Mouse (Mus musculus): ENCODE data around the gene Proser3. TPM values are rescaled to one million over a fixed set of nuclear protein-coding genes. Genes with fewer than 3 reads are reported as not detected.

Proser3 gene
- polyA plus RNA-seq (2017; shearing (Covaris generic)) = 10.8 TPM

DNA sequence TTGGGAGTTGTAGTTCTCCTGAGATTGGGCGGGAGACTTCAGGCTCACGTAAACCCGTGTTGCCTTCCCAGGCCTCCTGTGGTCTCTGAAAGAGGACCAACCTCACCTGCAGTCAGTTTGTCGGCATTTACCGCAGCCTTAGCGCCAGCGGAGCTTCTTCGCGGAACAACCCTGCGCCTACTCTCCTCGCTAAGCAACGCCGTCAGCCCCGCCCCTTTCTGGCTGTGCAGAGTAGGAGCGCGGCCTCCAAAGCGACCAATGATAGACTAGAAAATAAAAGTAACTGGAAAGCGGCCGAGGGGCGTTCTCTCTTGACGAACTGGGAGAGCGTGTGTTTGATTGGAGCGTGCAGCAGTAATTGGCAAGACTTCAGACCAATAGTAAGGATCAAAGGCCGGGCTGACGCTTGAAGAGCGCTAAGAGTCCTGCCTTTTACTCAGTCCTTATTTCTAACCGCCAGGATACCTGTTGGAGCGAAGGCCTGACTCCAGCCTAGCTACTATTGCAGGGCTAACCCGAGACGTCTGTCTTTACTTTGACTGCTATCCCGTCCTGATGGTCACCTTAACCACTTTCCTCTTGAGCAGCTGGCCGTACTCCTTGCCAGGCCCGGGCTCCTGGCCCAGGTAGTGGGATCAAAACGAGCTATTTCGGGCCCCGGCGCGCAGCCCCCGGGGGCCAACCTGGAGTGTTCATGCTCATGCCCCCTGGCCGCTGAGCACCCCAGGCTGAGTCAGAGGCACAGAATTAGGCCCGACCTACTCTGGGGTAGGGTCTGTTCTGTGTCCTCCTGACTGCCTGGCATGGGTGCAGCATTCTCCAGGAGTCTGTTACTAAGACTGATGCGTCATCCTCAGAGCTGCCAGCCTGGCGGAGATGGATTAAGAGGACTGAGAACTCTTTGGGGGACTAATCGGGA, at the start of gene Proser3, which contains the start of gene Hspb6:
Gene Proser3, minus strand, starts transcription at position 198 of the 919 bp plus-strand sequence.
Gene Hspb6, plus strand, starts transcription at position 77 of the 919 bp plus-strand sequence.

DNA sequence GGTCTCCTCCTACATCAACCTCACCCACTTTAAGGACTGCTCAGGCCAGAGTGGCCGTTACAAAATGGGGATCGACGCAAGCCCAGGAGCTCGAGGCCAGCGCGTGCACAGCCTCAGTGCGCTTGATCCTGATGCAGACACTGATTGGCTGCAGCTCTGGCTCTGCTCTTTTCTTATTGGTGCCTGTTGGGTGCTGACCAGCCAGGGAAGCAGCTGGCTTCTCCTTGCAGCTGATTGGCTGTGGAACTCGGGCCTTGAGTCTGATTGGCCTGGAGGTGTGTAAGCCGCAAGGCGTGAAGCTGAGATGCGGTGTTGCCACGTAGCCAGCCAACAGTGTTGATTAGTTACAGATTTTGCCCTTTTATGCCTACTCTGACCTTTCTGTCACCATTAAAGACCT, 46.7 kb upstream of the Proser3 start, which contains the start of gene Zbtb32:
Gene Zbtb32, minus strand, starts transcription at position 124 of the 400 bp plus-strand sequence.

DNA sequence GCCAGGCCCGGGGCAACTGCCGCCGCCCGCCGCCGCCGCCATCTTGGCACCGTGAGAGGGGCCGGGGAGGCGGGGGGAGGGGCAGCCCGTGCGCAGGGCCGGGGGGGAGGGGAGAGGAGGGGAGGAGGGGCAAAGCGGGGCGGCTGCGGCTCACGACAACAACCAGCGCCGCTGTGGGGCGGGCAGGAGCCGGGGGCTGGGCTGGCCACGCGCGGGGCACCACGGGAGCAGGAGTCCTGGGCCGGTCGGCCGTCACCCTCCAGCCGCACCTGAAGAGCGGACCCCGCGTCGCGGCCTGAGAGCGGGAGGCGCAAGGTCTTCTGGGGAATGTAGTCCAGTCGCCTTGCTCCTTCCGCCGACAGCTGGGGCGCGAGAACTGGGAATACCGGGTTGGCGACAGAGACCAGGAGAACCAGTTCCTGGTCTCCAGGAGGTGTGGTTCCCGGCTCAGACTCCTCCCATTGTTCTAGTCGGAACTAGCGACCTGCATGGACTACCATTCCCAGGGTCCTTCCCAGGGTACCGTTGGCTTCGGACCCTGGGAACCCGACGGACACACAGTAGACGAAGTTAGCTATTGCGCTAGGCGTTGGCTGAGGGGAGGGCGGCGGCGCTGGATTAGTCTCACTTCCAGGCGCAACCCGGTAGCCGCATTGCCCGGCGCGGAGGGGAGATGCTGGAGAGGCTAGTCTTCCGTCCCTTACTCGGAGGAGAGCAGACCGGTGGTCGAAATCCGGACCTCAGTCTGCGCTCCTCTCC, 36.8 kb upstream of the Proser3 start, which contains the start of gene Kmt2b:
Gene Kmt2b, minus strand, starts transcription at position 51 of the 759 bp plus-strand sequence.

DNA sequence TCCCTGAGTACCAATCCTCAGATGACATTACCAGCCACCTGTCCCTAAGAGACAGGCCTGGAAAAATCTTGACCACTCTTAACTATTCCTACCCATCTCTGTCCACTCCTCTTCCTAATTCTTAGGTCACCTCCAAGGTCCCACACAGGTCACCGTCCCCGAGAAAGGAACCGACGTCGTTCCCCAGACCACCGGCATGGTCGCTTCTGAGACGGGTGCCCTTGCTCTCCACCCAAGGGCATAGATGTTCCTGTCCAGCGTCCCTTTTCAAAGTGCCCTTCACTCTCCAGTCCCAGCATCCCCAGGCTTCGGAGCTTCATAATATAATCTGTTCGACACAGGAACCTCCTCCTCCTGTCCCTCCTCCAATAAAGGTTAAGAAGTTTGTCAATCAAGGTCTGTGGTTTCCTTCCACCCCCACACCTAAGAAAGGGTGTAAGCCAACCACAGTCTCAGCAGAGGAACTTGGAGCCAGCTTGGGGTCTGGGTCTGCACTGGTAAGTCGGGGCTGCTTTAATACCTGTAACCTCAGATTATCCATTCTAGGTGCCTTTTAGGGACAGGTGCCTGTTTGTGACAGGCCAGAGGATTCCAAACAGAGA, 13.0 kb upstream of the Proser3 start, which contains the start of gene Igflr1:
Gene Igflr1, plus strand, starts transcription at position 458 of the 602 bp plus-strand sequence.

DNA sequence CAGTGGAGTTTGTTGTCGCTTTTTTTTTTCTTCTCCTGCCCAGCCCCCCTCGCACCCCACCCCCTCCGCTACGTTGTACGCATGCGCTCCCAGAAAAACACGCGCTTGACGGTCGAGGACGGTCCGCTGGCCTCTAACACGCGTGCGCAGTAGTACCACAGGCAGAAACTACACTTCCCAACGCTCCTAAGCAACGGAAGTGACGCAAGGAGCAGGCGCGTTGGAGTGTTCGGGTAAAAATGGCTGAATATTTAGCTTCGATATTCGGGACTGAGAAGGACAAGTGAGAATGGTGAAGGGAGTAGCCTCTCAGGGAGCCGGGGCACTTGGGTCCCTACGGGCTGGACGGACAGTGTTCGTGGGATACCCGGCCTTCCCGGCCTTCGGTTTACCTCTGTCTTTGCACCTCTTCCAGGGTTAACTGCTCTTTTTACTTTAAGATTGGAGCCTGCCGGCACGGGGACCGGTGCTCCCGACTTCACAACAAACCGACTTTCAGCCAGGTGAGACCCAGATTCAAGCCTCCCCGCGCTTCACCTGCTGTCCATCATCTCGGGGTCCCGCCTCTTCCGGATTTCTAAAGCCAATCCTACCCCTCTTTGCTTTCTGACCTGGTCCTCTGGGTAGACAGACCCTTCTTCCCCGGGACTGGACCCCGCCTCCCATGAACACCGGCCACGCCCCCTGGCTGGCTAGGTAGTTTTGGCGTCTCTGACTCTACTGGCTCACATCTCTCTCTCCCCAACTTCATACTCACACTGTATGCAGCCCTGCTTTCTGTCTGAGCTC, 11.2 kb upstream of the Proser3 start, which contains the start of the genes U2af1l4, Gm49396 and Psenen:
Gene U2af1l4, plus strand, starts transcription at position 185 of the 789 bp plus-strand sequence.
Gene Gm49396, plus strand, starts transcription at position 228 of the 789 bp plus-strand sequence.
Gene Psenen, minus strand, starts transcription at position 511 of the 789 bp plus-strand sequence.

DNA sequence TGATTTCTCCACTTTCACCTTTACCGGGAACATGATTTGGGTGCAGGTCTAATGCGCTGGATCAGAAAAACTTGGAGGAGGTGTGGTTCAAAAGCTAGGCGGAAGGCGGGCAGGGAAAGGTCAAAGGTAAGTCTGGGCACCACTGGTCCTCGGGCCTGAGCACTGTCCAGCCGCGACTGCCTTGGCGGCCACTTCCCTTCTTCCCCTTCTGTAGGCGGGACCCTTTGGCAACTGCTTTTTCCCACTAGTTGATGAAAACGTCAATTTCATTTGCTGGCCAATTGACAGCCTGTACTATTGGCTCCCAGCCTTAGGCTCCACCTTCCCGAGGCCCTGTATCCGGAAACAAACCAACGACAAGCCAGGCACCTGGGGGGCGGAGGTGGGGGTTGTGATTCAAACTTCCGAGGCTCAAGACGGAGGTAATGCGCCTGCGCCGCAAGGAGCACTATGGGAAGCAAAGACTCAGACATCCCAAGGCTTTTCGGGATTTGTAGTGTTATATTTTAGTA, 7.4 kb upstream of the Proser3 start, which contains the start of gene Lin37:
Gene Lin37, minus strand, starts transcription at position 396 of the 512 bp plus-strand sequence.

DNA sequence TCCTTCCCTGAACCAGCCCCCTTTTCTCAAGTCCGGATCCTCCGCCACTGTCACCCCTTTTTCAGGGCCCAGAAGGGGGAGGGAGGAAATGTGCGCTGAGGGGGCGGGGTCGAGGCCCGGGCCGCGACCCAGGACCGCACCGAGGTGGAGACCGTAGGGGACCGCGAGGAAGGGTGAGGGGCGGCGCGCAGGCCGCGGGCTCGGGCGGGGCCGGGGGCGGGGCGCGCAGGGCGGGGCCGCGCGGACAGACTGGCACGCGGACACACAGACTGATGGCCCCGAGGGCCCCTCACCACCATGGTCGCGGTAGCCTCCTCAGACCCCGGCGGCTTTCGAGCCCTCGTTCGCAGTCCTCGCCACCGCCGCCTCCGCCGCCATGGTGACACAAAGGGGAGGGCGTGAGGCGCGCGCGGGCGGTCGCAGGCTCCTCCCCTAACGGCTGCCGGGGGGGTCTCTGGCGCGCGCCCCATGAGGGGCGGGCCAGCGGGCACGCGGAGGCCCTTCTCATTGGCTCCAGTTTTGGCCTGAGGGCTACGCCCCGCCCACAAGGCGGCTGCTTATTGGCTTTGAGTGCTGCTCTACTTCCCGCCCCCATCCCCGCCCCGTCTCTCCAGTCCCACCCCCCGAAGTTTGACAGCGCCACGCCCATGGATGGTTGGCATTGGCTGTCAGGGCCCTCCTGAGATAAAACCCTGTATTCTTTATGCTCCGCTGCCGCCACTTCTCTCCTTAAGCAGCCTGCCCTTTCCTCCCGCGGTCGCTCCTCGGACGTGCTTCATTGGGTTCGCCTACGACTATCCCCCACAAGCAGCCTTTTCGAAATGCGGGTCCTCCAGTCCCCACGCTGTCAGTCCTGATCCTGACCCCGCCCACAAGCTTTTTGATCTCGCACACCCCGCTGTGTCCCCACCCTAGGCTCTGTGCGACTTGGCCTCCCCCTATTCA, 17.2 kb downstream of the Proser3 start, which contains the start of gene Arhgap33:
Gene Arhgap33, minus strand, starts transcription at position 428 of the 945 bp plus-strand sequence.

DNA sequence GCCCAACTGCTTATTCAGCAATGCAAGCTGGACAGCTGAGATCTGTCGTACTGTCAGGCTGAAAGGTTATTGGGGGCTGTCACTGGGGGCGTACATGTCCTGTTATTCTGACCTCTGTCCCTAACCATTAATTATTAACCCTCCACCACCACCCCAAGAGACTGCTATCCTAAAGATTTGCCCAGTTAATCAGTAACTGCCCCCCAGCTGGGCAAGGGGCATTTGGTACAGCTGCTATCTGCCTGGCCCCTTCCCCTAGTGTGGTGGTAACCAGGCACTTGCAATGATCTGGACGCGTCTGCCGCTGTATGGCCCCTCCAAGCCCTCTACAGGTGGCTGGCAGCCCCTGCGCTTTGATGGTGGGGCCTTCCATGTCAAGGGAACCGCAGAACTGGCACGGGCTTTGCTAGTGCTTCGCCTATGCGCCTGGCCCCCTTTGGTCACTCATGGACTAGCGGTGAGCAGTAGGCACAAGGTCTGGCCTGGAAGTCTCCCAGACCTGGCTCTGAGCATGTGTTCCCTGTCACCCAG, 58.6 kb downstream of the Proser3 start, which contains the start of gene Prodh2:
Gene Prodh2, plus strand, starts transcription at position 222 of the 531 bp plus-strand sequence.

Other genes with a start within 250 kb of the Proser3 start
- gene Alkbh6, start 243.6 kb downstream of the Proser3 start, polyA plus RNA-seq (2017; shearing (Covaris generic)) = 178 TPM
- gene Syne4, start 237.5 kb downstream of the Proser3 start, polyA plus RNA-seq (2017; shearing (Covaris generic)) = 18.4 TPM
- gene E130208F15Rik, start 230.6 kb downstream of the Proser3 start, polyA plus RNA-seq (2017; shearing (Covaris generic)) = not detected
- 11.3 TPM for gene Sdhaf1, start 228.4 kb downstream of the Proser3 start, polyA plus RNA-seq (2017; shearing (Covaris generic))
- gene Lrfn3, start 189.5 kb downstream of the Proser3 start, polyA plus RNA-seq (2017; shearing (Covaris generic)) = not detected
- gene Tyrobp, start 138.5 kb downstream of the Proser3 start, polyA plus RNA-seq (2017; shearing (Covaris generic)) = 14.5 TPM
- gene Hcst, start 132.4 kb downstream of the Proser3 start, polyA plus RNA-seq (2017; shearing (Covaris generic)) = 407 TPM
- gene Nfkbid, start 130.6 kb downstream of the Proser3 start, polyA plus RNA-seq (2017; shearing (Covaris generic)) = 110 TPM
- gene Aplp1, start 106.8 kb downstream of the Proser3 start, polyA plus RNA-seq (2017; shearing (Covaris generic)) = 7.7 TPM
- not detected for gene Kirrel2, start 94.6 kb downstream of the Proser3 start, polyA plus RNA-seq (2017; shearing (Covaris generic))
- not detected for gene Nphs1, start 94.0 kb downstream of the Proser3 start, polyA plus RNA-seq (2017; shearing (Covaris generic))
- not detected for gene Prodh2, start 58.7 kb downstream of the Proser3 start, polyA plus RNA-seq (2017; shearing (Covaris generic))
- gene Arhgap33, start 17.2 kb downstream of the Proser3 start, polyA plus RNA-seq (2017; shearing (Covaris generic)) = 1.5 TPM
- gene Hspb6, start 121 bp downstream of the Proser3 start, polyA plus RNA-seq (2017; shearing (Covaris generic)) = 3.7 TPM
- 102 TPM for gene Lin37, start 7.5 kb upstream of the Proser3 start, polyA plus RNA-seq (2017; shearing (Covaris generic))
- gene U2af1l4, start 11.0 kb upstream of the Proser3 start, polyA plus RNA-seq (2017; shearing (Covaris generic)) = 47.4 TPM
- gene Gm49396, start 11.0 kb upstream of the Proser3 start, polyA plus RNA-seq (2017; shearing (Covaris generic)) = 122 TPM
- 244 TPM for gene Psenen, start 11.3 kb upstream of the Proser3 start, polyA plus RNA-seq (2017; shearing (Covaris generic))
- gene Igflr1, start 13.1 kb upstream of the Proser3 start, polyA plus RNA-seq (2017; shearing (Covaris generic)) = 235 TPM
- 10.1 TPM for gene Kmt2b, start 36.4 kb upstream of the Proser3 start, polyA plus RNA-seq (2017; shearing (Covaris generic))
- 19.2 TPM for gene Zbtb32, start 46.6 kb upstream of the Proser3 start, polyA plus RNA-seq (2017; shearing (Covaris generic))
- 0.82 TPM for gene Upk1a, start 60.5 kb upstream of the Proser3 start, polyA plus RNA-seq (2017; shearing (Covaris generic))
- gene Cox6b1, start 73.9 kb upstream of the Proser3 start, polyA plus RNA-seq (2017; shearing (Covaris generic)) = 664 TPM
- gene Etv2, start 83.6 kb upstream of the Proser3 start, polyA plus RNA-seq (2017; shearing (Covaris generic)) = not detected
- 224 TPM for gene Rbm42, start 98.0 kb upstream of the Proser3 start, polyA plus RNA-seq (2017; shearing (Covaris generic))
- 41.2 TPM for gene Haus5, start 112.7 kb upstream of the Proser3 start, polyA plus RNA-seq (2017; shearing (Covaris generic))
- not detected for gene Pmis2, start 119.3 kb upstream of the Proser3 start, polyA plus RNA-seq (2017; shearing (Covaris generic))
- not detected for gene 2200002J24Rik, start 146.6 kb upstream of the Proser3 start, polyA plus RNA-seq (2017; shearing (Covaris generic))
- gene Atp4a, start 159.9 kb upstream of the Proser3 start, polyA plus RNA-seq (2017; shearing (Covaris generic)) = not detected
- gene Tmem147, start 177.2 kb upstream of the Proser3 start, polyA plus RNA-seq (2017; shearing (Covaris generic)) = 117 TPM
- gene Gapdhs, start 191.4 kb upstream of the Proser3 start, polyA plus RNA-seq (2017; shearing (Covaris generic)) = 0.37 TPM
- 1.3 TPM for gene Sbsn, start 199.2 kb upstream of the Proser3 start, polyA plus RNA-seq (2017; shearing (Covaris generic))
- not detected for gene Dmkn, start 211.5 kb upstream of the Proser3 start, polyA plus RNA-seq (2017; shearing (Covaris generic))
- not detected for gene Krtdap, start 235.6 kb upstream of the Proser3 start, polyA plus RNA-seq (2017; shearing (Covaris generic))